Mouse (Mus musculus) liver, embryonic 16.5 days (tissue): ENCODE data around the gene Rorb. TPM values are rescaled to one million over a fixed set of nuclear protein-coding genes. Genes with fewer than 3 reads are reported as not detected.

Experiments used
- ATAC-seq: fragments of 200-750 bp; cut with Nextera tagmentation; 2 replicates; pipeline ENCODE4 v1.8.0; 2017; ENCODE audit warnings: low read depth, mild to moderate bottlenecking, moderate number of reproducible peaks, moderate library complexity
- H3K27ac ChIP-seq: fragments of 300-500 bp; sonication (generic); 2 replicates; pipeline ENCODE4 v1.5.1; 2014; ENCODE audit warnings: mild to moderate bottlenecking, low read length
- H3K27me3 ChIP-seq: fragments of 300-500 bp; sonication (generic); 2 replicates; pipeline ENCODE4 v1.6.1; 2014; ENCODE audit warnings: low read depth, low read length, mixed read lengths; ENCODE audit not compliant: control insufficient read depth, insufficient read depth
- H3K36me3 ChIP-seq: fragments of 300-500 bp; sonication (generic); 2 replicates; pipeline ENCODE4 v1.6.1; 2014; ENCODE audit warnings: mild to moderate bottlenecking; ENCODE audit not compliant: control insufficient read depth, insufficient read depth
- H3K4me1 ChIP-seq: fragments of 300-500 bp; sonication (generic); 2 replicates; pipeline ENCODE4 v1.6.1; 2014; ENCODE audit warnings: low read depth, low read length, mixed read lengths; ENCODE audit not compliant: control insufficient read depth
- H3K4me2 ChIP-seq: fragments of 300-500 bp; sonication (generic); 2 replicates; pipeline ENCODE4 v1.6.1; 2014; ENCODE audit warnings: low read depth, low read length, mixed read lengths
- H3K4me3 ChIP-seq: fragments of 300-500 bp; sonication (generic); 2 replicates; pipeline ENCODE4 v1.5.1; 2014; ENCODE audit warnings: low read depth, mild to moderate bottlenecking, low read length
- H3K9ac ChIP-seq: fragments of 300-500 bp; sonication (generic); 2 replicates; pipeline ENCODE4 v1.6.1; 2014; ENCODE audit warnings: low read depth, low read length
- H3K9me3 ChIP-seq: fragments of 300-500 bp; sonication (generic); replicated peaks from 2 replicates; pipeline ENCODE4 v1.6.1; 2016; ENCODE audit warnings: low read length; ENCODE audit not compliant: control insufficient read depth
- WGBS: fragments of 180-500 bp; shearing (Covaris S2); extraction: QIAGEN DNeasy Blood & Tissue Kit; methylation state at CpG from one replicate; pipeline ENCODE4 v1.1.7; 2014; ENCODE audit not compliant: insufficient replicate concordance; 5-methylcytosine and 5-hydroxymethylcytosine counted together
- polyA plus RNA-seq: library from polyadenylated mRNA; unstranded; fragments of >200 nt; fragmentation: Nextera tagmentation; extraction: Ambion mirVana; gene quantifications from 2 replicates; pipeline ENCODE4 v1.2.1, GENCODE M21; 2015

The Rorb gene
- 0.02 TPM in 1 of 2 replicates, not detected in the other for polyA plus RNA-seq

- peak; percentile 97 for ATAC-seq
- Histone ChIP-seq H3K4me3 (peak within 1 kb of the TSS; percentile 46), H3K9me3 (no peaks in the 10 kb centered on the region), H3K36me3 (no peaks in the 10 kb centered on the region), H3K9ac (no peak within 1 kb of the TSS), H3K4me2 (peak within 1 kb of the TSS; percentile 70), H3K27ac (no peak within 1 kb of the TSS), H3K4me1 (no peaks in the 10 kb centered on the region; the same call in none of the 2 replicates), H3K27me3 (peaks cover 32% of the 10 kb centered on the region)
- under 1% methylated on average over 25 of the region's 25 CpGs for WGBS
These were observed at the start of gene Rorb for GRCm38 (mm10) chr19:19110793-19111427. Gene Rorb, minus strand, starts transcription at chr19:19111196.

- no peak for ATAC-seq
- Histone ChIP-seq H3K9me3 (no peaks in the 10 kb centered on the region), H3K4me1 (no peaks in the 10 kb centered on the region), H3K4me3 (no peak overlapping the region), H3K27me3 (no peaks in the 10 kb centered on the region), H3K27ac (no peak overlapping the region), H3K9ac (no peak overlapping the region), H3K4me2 (no peak overlapping the region), H3K36me3 (no peaks in the 10 kb centered on the region)
- 62% methylated on average over 6 of the region's 6 CpGs for WGBS
These were observed 37.9 kb upstream of the Rorb start for GRCm38 (mm10) chr19:19148847-19149246.

DNA sequence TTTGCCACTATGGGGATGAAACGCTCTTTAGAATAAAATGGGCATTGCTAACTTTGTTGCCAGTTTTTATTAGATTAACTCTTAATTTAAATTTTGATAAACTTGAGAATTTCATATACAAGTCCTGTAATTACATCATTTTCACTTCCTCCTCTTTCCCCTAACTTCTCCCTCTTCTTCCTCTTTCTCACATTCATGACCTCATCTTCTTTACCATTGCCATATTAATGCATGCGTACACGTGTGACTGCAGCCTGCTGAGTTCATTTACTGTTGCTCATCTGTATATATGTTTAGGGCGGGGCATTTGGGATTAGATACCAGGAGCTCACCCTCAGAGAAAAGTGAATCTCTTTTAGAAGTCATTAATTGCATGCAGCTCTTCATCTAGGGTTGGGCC, 33.5 kb upstream of the Rorb start:
- WGBS: 46% methylated on average over 4 of the region's 4 CpGs
- ATAC-seq: no peak

DNA sequence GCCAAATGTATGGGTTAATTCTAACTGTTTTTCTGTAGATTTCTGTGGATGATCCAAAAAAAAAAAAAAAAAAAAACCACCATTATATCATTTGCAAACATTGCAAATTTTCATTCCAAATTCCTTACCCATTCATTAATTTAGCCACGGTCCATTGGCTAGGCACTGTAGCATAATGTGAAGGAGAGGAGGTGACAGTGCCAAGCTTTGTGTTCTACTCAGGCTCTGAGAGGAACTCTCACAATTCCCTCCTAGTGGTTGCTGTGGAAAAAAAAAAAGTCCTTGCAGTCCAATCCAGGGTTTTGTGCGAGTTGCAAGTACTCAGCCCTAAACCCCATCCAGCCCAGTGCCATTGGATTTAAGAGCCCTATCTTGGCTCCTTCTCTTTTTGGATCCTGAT, 25.9 kb upstream of the Rorb start:
- Histone ChIP-seq H3K27ac (no peak overlapping the region), H3K27me3 (no peaks in the 10 kb centered on the region), H3K4me2 (no peak overlapping the region), H3K9me3 (no peaks in the 10 kb centered on the region), H3K9ac (no peak overlapping the region), H3K36me3 (no peaks in the 10 kb centered on the region), H3K4me3 (no peak overlapping the region), H3K4me1 (no peaks in the 10 kb centered on the region)
- ATAC-seq: no peak
- WGBS: 58% methylated on average over 2 of the region's 2 CpGs

More for the DNA sequence above, 33.5 kb upstream of the Rorb start:
- Histone ChIP-seq H3K27me3 (no peaks in the 10 kb centered on the region), H3K4me3 (no peak overlapping the region), H3K9ac (no peak overlapping the region), H3K4me1 (no peaks in the 10 kb centered on the region), H3K4me2 (no peak overlapping the region), H3K36me3 (no peaks in the 10 kb centered on the region), H3K9me3 (no peaks in the 10 kb centered on the region), H3K27ac (no peak overlapping the region)

GRCm38 (mm10) chr19:19135838-19136237, 24.8 kb upstream of the Rorb start:
- no peak overlapping the region for H3K9ac ChIP-seq
- H3K27ac ChIP-seq: no peak overlapping the region
- no peak overlapping the region for H3K4me3 ChIP-seq
- H3K9me3 ChIP-seq: no peaks in the 10 kb centered on the region
- no peak for ATAC-seq
- no peaks in the 10 kb centered on the region for H3K36me3 ChIP-seq
- WGBS: 60% methylated on average over 2 of the region's 2 CpGs
- no peaks in the 10 kb centered on the region for H3K4me1 ChIP-seq
- no peak overlapping the region for H3K4me2 ChIP-seq
- H3K27me3 ChIP-seq: no peaks in the 10 kb centered on the region

DNA sequence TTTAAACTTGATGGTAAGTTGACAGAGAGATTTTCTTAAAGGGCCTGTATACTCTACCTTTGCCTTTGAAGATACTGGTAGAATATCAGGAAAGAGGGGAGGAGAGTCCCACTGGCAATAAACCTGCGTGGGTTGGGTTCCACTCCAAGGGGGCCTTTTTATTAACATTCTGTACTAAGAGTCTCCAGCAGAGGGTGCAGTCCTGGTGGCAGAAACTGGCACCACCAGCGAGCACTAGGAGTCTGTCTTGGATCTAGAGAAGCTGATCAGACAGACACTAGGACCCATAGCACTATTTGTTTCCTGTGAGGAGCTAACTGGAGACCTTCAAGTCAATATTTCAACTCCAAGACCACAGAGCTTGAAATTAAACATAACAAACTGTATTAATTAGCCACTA, 11.3 kb upstream of the Rorb start:
- H3K4me2 ChIP-seq: no peak overlapping the region
- no peaks in the 10 kb centered on the region for H3K27me3 ChIP-seq
- no peak overlapping the region for H3K4me3 ChIP-seq
- H3K4me1 ChIP-seq: no peaks in the 10 kb centered on the region
- ATAC-seq: no peak
- H3K27ac ChIP-seq: no peak overlapping the region
- 21% methylated on average over 2 of the region's 2 CpGs for WGBS
- H3K9me3 ChIP-seq: no peaks in the 10 kb centered on the region
- H3K9ac ChIP-seq: no peak overlapping the region
- no peaks in the 10 kb centered on the region for H3K36me3 ChIP-seq

GRCm38 (mm10) chr19:19112180-19112579, 1.2 kb upstream of the Rorb start:
- peaks cover 32% of the 10 kb centered on the region for H3K27me3 ChIP-seq
- H3K36me3 ChIP-seq: no peaks in the 10 kb centered on the region
- no peaks in the 10 kb centered on the region for H3K9me3 ChIP-seq
- no peaks in the 10 kb centered on the region; the same call in none of the 2 replicates for H3K4me1 ChIP-seq
- WGBS: 37% methylated on average over 4 of the region's 4 CpGs
- no peak overlapping the region for H3K27ac ChIP-seq
- H3K4me3 ChIP-seq: no peak overlapping the region
- no peak overlapping the region for H3K9ac ChIP-seq
- H3K4me2 ChIP-seq: no peak overlapping the region
- ATAC-seq: no peak

- peak overlapping the region; percentile 70 for H3K4me2 ChIP-seq
- peak overlapping the region; percentile 46 for H3K4me3 ChIP-seq
- WGBS: 3% methylated on average over 12 of the region's 12 CpGs
- no peak overlapping the region for H3K9ac ChIP-seq
- no peaks in the 10 kb centered on the region for H3K36me3 ChIP-seq
- H3K27me3 ChIP-seq: peaks cover 32% of the 10 kb centered on the region
- ATAC-seq: peak; percentile 26; the same call in 1 of the 2 replicates
- no peak overlapping the region for H3K27ac ChIP-seq
- no peaks in the 10 kb centered on the region for H3K9me3 ChIP-seq
- H3K4me1 ChIP-seq: no peaks in the 10 kb centered on the region; the same call in none of the 2 replicates
These were observed 603 bp upstream of the Rorb start for GRCm38 (mm10) chr19:19111428-19112170.
